Mouse (Mus musculus): ENCODE measurements around the gene Cul4a. TPM values are rescaled to one million over a fixed set of nuclear protein-coding genes. Genes with fewer than 3 reads are reported as not detected.
"Not testable (repeated sequence)": the region's sequence is repeated elsewhere in the genome, so short reads cannot be mapped to it uniquely, and the experiment has no call there.

Gene Cul4a
- polyA plus RNA-seq, 1 experiment from 2014 or later = 62.9 TPM

DNA sequence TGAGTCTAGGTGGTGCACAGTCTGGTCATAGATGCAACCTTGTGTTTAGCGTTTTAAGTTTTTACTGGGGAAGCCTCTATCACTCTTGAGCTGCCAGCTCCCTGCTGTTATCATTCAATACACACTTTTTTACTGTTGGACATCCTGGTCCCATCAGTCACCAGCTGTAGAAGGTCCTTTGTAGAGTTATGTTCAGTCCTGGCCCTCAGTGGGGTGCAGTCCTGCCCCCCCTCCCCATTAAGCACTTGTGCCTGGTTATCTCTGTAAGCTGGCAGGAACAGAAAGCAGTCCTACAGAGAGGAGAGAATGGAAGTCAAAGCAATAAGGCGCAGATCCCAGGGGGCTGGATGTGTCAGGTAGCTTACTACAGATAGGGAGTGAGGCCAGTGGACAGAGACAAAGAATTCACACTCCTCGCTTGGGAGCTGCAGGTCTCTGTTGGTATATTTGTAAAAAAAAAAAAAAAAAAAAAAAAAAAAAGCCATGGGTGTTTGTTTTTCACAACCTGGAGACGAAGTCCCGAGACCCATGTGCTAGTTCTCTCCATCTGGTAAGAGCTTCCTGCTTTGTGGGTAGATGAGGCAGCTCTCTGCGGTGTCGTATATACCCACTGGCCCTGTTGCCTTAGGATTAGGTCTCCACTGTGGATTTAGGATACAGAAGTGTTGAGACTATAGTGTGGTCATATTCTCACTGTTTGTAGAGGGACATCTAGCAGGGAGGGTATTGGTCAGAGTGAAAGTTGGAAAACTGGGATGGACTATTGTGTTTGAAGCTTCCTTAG, 15.7 kb downstream of the Cul4a start:
- WGBS (ENCODE audit: insufficient replicate concordance) = 48% methylated on average over 7 of the region's 7 CpGs
- no peaks in the 10 kb centered on the region for H3K27me3 ChIP-seq (ENCODE audit: insufficient read depth, low read length)
- H3K36me3 ChIP-seq (replicated peaks; ENCODE audit: insufficient read depth, low read length) = peaks cover 69% of the 10 kb centered on the region
- peak overlapping the region; percentile 38; the same call in 1 of the 2 replicates for H3K9ac ChIP-seq (replicated peaks)
- no peak overlapping the region for H3K4me3 ChIP-seq (ENCODE audit: low read depth, low read length)
- no peak for DNase-seq
- H3K4me1 ChIP-seq (ENCODE audit: insufficient read depth) = peaks cover 3% of the 10 kb centered on the region; the same call in 1 of the 2 replicates
- peak overlapping the region; percentile 51 for H3K27ac ChIP-seq (ENCODE audit: low read depth)
- peak; percentile 87 for ATAC-seq
- H3K4me2 ChIP-seq (ENCODE audit: low read depth, low read length) = no peak overlapping the region
- H3K9me3 ChIP-seq (ENCODE audit: low read length) = no peaks in the 10 kb centered on the region
- TF ChIP-seq EP300 (IDR thresholded peaks at IDR 0.05; ENCODE audit: low read depth) (peak; percentile 94), CTCF (IDR thresholded peaks at IDR 0.05; ENCODE audit: low read depth) (no peak)

DNA sequence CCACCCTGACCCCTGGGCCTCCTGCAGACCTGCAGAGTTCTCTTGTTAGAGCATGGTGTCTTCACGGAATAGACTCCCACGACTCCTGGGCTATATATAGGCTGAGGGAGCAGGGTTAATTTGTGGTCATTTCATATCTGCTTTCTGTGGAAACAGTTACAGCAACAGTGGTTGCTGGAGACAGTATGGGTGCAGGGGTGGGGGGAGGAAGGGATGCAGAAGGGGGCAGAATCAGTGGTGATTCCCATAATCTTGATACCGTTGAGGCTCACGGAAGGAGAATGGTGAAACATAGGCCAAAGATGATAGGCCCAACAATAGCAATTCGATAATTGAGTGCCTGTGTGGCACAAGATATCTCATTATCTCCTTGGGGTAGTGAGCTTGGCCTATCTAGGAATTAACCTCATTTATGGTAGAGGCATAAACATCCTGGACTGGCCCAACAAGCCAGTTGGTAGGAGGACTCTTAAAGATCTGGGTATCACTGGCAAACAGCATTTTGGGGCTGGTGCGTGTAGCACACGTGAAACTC, 17.5 kb downstream of the Cul4a start:
- Histone ChIP-seq H3K9ac (replicated peaks) (no peak overlapping the region), H3K4me3 (ENCODE audit: low read depth, low read length) (no peak overlapping the region), H3K27me3 (ENCODE audit: insufficient read depth, low read length) (no peaks in the 10 kb centered on the region), H3K4me1 (ENCODE audit: insufficient read depth) (peaks cover 3% of the 10 kb centered on the region; the same call in 1 of the 2 replicates), H3K4me2 (ENCODE audit: low read depth, low read length) (no peak overlapping the region), H3K9me3 (ENCODE audit: low read length) (no peaks in the 10 kb centered on the region), H3K27ac (ENCODE audit: low read depth) (no peak overlapping the region), H3K36me3 (replicated peaks; ENCODE audit: insufficient read depth, low read length) (peaks cover 81% of the 10 kb centered on the region)
- DNase-seq (no peak), ATAC-seq (peak; percentile 31)
- WGBS (ENCODE audit: insufficient replicate concordance) = 53% methylated on average over 7 of the region's 7 CpGs
- TF ChIP-seq EP300 (IDR thresholded peaks at IDR 0.05; ENCODE audit: low read depth) (peak; percentile 83), CTCF (IDR thresholded peaks at IDR 0.05; ENCODE audit: low read depth) (no peak)

DNA sequence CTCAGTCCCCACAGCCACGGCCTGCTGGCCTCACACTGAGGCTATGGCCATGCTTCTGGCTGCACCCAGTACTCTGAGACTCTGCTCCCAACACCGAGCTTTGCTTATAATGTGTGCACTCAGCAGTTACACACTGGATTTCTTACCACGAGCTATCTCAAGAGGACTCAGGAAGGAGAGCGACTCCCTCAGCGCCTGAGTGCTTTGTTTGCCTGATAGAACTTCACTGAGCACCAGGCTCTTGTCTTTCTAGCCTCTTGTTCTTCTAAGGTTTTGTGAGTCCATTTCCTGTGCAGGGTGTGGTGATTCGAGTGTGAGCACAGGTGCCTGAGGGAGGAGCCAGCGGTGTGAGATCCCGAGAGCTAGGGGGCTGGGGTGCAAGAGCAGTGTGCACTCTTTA, 19.5 kb downstream of the Cul4a start:
- ATAC-seq = no peak
- no peak for DNase-seq
- Histone ChIP-seq H3K4me1 (ENCODE audit: insufficient read depth) (peaks cover 3% of the 10 kb centered on the region; the same call in 1 of the 2 replicates), H3K4me3 (ENCODE audit: low read depth, low read length) (no peak overlapping the region), H3K9me3 (ENCODE audit: low read length) (no peaks in the 10 kb centered on the region), H3K4me2 (ENCODE audit: low read depth, low read length) (no peak overlapping the region), H3K9ac (replicated peaks) (no peak overlapping the region), H3K36me3 (replicated peaks; ENCODE audit: insufficient read depth, low read length) (peaks cover 78% of the 10 kb centered on the region), H3K27me3 (ENCODE audit: insufficient read depth, low read length) (no peaks in the 10 kb centered on the region), H3K27ac (ENCODE audit: low read depth) (no peak overlapping the region)
- 88% methylated on average over 8 of the region's 8 CpGs for WGBS (ENCODE audit: insufficient replicate concordance)
- TF ChIP-seq CTCF (IDR thresholded peaks at IDR 0.05; ENCODE audit: low read depth) (no peak), EP300 (IDR thresholded peaks at IDR 0.05; ENCODE audit: low read depth) (no peak)

DNA sequence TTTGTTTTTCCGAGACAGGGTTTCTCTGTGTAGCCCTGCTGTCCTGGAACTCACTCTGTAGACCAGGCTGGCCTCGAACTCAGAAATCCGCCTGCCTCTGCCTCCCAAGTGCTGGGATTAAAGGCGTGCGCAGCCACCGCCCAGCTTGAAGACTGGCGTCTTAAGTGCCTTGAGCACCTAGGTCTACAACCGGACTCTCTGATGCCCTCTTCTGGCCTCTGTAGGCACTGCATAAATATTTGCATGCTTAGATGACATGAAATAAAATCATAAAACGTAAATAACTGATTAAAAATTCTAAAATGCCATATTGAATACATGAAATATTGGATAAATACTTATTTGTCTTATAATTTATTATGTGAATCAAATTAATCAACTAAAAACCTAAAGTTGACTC, 26.8 kb downstream of the Cul4a start:
- peaks cover 79% of the 10 kb centered on the region for H3K36me3 ChIP-seq (replicated peaks; ENCODE audit: insufficient read depth, low read length)
- peak; percentile 38; the same call in 1 of the 2 replicates for ATAC-seq
- not testable (repeated sequence) for H3K4me2 ChIP-seq (ENCODE audit: low read depth, low read length); H3K9me3 ChIP-seq (ENCODE audit: low read length); H3K4me1 ChIP-seq (ENCODE audit: insufficient read depth); H3K4me3 ChIP-seq (ENCODE audit: low read depth, low read length); H3K27me3 ChIP-seq (ENCODE audit: insufficient read depth, low read length); H3K9ac ChIP-seq (replicated peaks); H3K27ac ChIP-seq (ENCODE audit: low read depth)
- 59% methylated on average over 9 of the region's 9 CpGs for WGBS (ENCODE audit: insufficient replicate concordance)
- DNase-seq = peak; percentile 72
- TF ChIP-seq CTCF (IDR thresholded peaks at IDR 0.05; ENCODE audit: low read depth) = peak; percentile 74

DNA sequence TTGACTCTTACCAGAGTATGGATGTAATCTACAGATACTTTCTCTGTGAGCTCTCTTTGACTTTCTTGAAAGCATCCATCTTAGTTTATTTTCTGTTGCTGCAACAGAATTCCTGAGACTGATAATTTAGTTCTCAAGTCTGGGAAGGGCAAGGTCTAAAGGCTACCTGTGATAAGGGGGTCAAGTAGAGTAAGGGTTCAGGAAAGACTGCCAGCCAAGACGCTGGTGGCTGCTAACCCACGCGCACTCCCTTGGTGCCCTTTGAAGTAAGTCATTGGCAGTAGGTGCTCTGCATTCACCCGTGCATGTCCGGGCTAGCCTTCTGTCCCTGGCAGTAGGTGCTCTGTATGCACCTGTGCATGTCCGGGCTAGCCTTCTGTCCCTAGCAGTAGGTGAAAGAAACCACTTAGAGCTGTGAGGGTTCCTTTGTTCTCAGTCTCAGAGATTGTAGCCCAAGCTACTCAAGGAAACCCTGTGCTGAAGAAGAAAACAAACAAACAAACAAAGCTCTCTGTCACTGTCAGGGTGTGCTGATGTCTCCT, 34.3 kb downstream of the Cul4a start:
- Histone ChIP-seq H3K9me3 (ENCODE audit: low read length) (no peaks in the 10 kb centered on the region), H3K27me3 (ENCODE audit: insufficient read depth, low read length) (no peaks in the 10 kb centered on the region), H3K36me3 (replicated peaks; ENCODE audit: insufficient read depth, low read length) (peaks cover 96% of the 10 kb centered on the region), H3K9ac (replicated peaks) (no peak overlapping the region), H3K27ac (ENCODE audit: low read depth) (no peak overlapping the region), H3K4me3 (ENCODE audit: low read depth, low read length) (no peak overlapping the region), H3K4me2 (ENCODE audit: low read depth, low read length) (no peak overlapping the region), H3K4me1 (ENCODE audit: insufficient read depth) (no peaks in the 10 kb centered on the region)
- TF ChIP-seq EP300 (IDR thresholded peaks at IDR 0.05; ENCODE audit: low read depth) (no peak), CTCF (IDR thresholded peaks at IDR 0.05; ENCODE audit: low read depth) (no peak)
- ATAC-seq (no peak), DNase-seq (no peak)
- WGBS (ENCODE audit: insufficient replicate concordance) = 89% methylated on average over 6 of the region's 6 CpGs

DNA sequence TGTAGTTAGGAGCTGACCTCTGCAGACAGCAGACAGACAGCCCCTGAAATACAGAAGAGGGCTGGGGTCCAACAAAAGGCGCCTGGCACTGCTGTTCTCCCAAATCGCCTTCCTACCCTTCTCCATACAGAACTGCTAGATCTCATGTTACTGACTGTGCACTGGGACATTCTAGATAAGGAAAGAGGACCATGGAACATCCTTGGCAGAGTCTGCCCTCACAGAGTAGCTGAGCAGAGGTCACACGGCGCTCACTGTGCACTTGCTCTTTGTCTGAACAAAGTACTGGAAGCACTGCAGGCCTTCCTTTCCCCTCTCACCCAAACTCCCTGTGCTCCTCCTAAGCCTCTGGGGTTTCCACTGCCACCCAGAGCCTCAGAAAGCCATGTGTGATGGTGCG, 36.3 kb downstream of the Cul4a start:
- DNase-seq (no peak), ATAC-seq (no peak)
- Histone ChIP-seq H3K9me3 (ENCODE audit: low read length) (no peaks in the 10 kb centered on the region), H3K27me3 (ENCODE audit: insufficient read depth, low read length) (no peaks in the 10 kb centered on the region), H3K9ac (replicated peaks) (no peak overlapping the region), H3K4me1 (ENCODE audit: insufficient read depth) (no peaks in the 10 kb centered on the region), H3K4me2 (ENCODE audit: low read depth, low read length) (no peak overlapping the region), H3K27ac (ENCODE audit: low read depth) (no peak overlapping the region), H3K36me3 (replicated peaks; ENCODE audit: insufficient read depth, low read length) (peaks cover 96% of the 10 kb centered on the region), H3K4me3 (ENCODE audit: low read depth, low read length) (no peak overlapping the region)
- 84% methylated on average over 5 of the region's 5 CpGs for WGBS (ENCODE audit: insufficient replicate concordance)
- TF ChIP-seq CTCF (IDR thresholded peaks at IDR 0.05; ENCODE audit: low read depth) (no peak), EP300 (IDR thresholded peaks at IDR 0.05; ENCODE audit: low read depth) (no peak)
